ENCODE assay signal across 8 mouse cellular contexts in genomic region chr2:179976295-179976627, GRCm38 (mm10). TPM values are rescaled to one million over a fixed set of nuclear protein-coding genes. Genes with fewer than 3 reads are reported as not detected.
DNase-seq lines count a peak whose midpoint lies in the region; ATAC-seq and TF ChIP-seq lines count a peak whose summit lies in the region.

No protein-coding gene starts in this region.

- H3K27ac ChIP-seq in testis, adult 2 months (ENCODE audit: control insufficient read depth, insufficient read depth, low read depth, low read length), result peak overlapping the region; percentile 90
- H3K27ac ChIP-seq in limb, embryonic 15.5 days, result peak overlapping the region; percentile 98

- H3K9ac ChIP-seq in limb, embryonic 15.5 days, result peak overlapping the region; percentile 75

- H3K36me3 ChIP-seq in erythroblast, embryonic 14.5 days (ENCODE audit: control insufficient read depth), result peaks cover 10% of the 10 kb centered on the region
- H3K36me3 ChIP-seq in testis, adult 2 months (ENCODE audit: control insufficient read depth, insufficient read depth, low read length), result no peaks in the 10 kb centered on the region; the same call in 1 of the 2 replicates
- no peaks in the 10 kb centered on the region for H3K36me3 ChIP-seq in limb, embryonic 15.5 days

- peaks cover 56% of the 10 kb centered on the region for H3K4me1 ChIP-seq in erythroblast, embryonic 14.5 days (ENCODE audit: control insufficient read depth)
- peaks cover 7% of the 10 kb centered on the region for H3K4me1 ChIP-seq in testis, adult 2 months (ENCODE audit: control insufficient read depth, insufficient read depth, low read length)
- H3K4me1 ChIP-seq in limb, embryonic 15.5 days, result peaks cover 39% of the 10 kb centered on the region

- under 1% methylated on average over 42 of the region's 54 CpGs for WGBS in limb, embryonic 15.5 days

- peak overlapping the region; percentile 77 for H3K4me3 ChIP-seq in erythroblast, embryonic 14.5 days (replicated peaks)
- H3K4me3 ChIP-seq in testis, adult 2 months (ENCODE audit: control insufficient read depth, low read depth, low read length), result peak overlapping the region; percentile 98
- H3K4me3 ChIP-seq in limb, embryonic 15.5 days, result peak overlapping the region; percentile 81

- H3K9me3 ChIP-seq in erythroblast, embryonic 14.5 days (ENCODE audit: control insufficient read depth, low read length), result no peaks in the 10 kb centered on the region
- H3K9me3 ChIP-seq in limb, embryonic 15.5 days, result no peaks in the 10 kb centered on the region

- H3K27me3 ChIP-seq in erythroblast, embryonic 14.5 days (ENCODE audit: control insufficient read depth), result peaks cover 12% of the 10 kb centered on the region
- no peaks in the 10 kb centered on the region for H3K27me3 ChIP-seq in testis, adult 2 months (ENCODE audit: control insufficient read depth, insufficient read depth, low read length)
- no peaks in the 10 kb centered on the region for H3K27me3 ChIP-seq in limb, embryonic 15.5 days

- DNase-seq in testis, postnatal 10 days (ENCODE audit: low spot score), result no peak
- no peak for DNase-seq in right cerebral cortex, postnatal 4 days
- DNase-seq in urinary bladder, postnatal 25 days (ENCODE audit: low spot score), result no peak

- ATAC-seq in erythroblast, adult 5-6 weeks (replicated peaks; ENCODE audit: low FRiP score, poor library complexity, severe bottlenecking), result no peak
- ATAC-seq in limb, embryonic 15.5 days (ENCODE audit: insufficient number of reproducible peaks, low FRiP score, low TSS enrichment, low read depth), result no peak; the same call in 1 of the 2 replicates
- ATAC-seq in erythroid progenitor cell, adult 5-6 weeks (replicated peaks; ENCODE audit: low FRiP score, poor library complexity, severe bottlenecking), result no peak

- no peak for TF ChIP-seq POLR2A in testis, adult 2 months (IDR thresholded peaks at IDR 0.05; ENCODE audit: control insufficient read depth, low read depth, low read length)

- H3K4me2 ChIP-seq in limb, embryonic 15.5 days, result peak overlapping the region; percentile 50

- TF ChIP-seq CTCF in testis, adult 2 months (IDR thresholded peaks at IDR 0.05; ENCODE audit: control insufficient read depth, insufficient read depth, insufficient replicate concordance, low read depth, low read length), result no peak

RNA-seq across cellular contexts. Expression of gene Taf4, which starts 0.2 kb away (rescaled TPM):
- polyA plus RNA-seq in erythroblast, embryonic 14.5 days (2012), result 2.2 and 2.6 TPM in 2 replicates
- 11.0 and 12.7 TPM in 2 replicates for total RNA-seq in erythroblast, adult 5-6 weeks (2015; ENCODE audit: low replicate concordance)
- 39.6 and 47.5 TPM in 2 replicates for total RNA-seq in erythroblast, adult 5-6 weeks (2017; ENCODE audit: low replicate concordance)
- polyA plus RNA-seq in testis, adult 2 months (2012; rRNA removed), result 3.6 and 4.2 TPM in 2 replicates
- 2.6 and 2.9 TPM in 2 replicates for polyA plus RNA-seq in limb, embryonic 15.5 days (2015; fragmentation: Nextera tagmentation; extraction: Ambion mirVana)
- total RNA-seq in erythroid progenitor cell, adult 5-6 weeks (2015; ENCODE audit: low replicate concordance), result 51.6 and 57.3 TPM in 2 replicates
- 84.2 and 117 TPM in 2 replicates for total RNA-seq in erythroid progenitor cell, adult 5-6 weeks (2017; ENCODE audit: low replicate concordance)

RNA-seq across cellular contexts. Expression of gene Lsm14b, which starts 48.5 kb away (rescaled TPM):
- 2.3 and 2.5 TPM in 2 replicates for polyA plus RNA-seq in erythroblast, embryonic 14.5 days (2012)
- 1.7 and 7.3 TPM in 2 replicates for total RNA-seq in erythroblast, adult 5-6 weeks (2015; ENCODE audit: low replicate concordance)
- total RNA-seq in erythroblast, adult 5-6 weeks (2017; ENCODE audit: low replicate concordance), result 1.3 and 10.0 TPM in 2 replicates
- polyA plus RNA-seq in testis, adult 2 months (2012; rRNA removed), result 31.8 and 33.7 TPM in 2 replicates
- 3.7 and 8.0 TPM in 2 replicates for polyA plus RNA-seq in limb, embryonic 15.5 days (2015; fragmentation: Nextera tagmentation; extraction: Ambion mirVana)
- total RNA-seq in erythroid progenitor cell, adult 5-6 weeks (2015; ENCODE audit: low replicate concordance), result 6.5 and 7.1 TPM in 2 replicates
- 5.7 and 11.3 TPM in 2 replicates for total RNA-seq in erythroid progenitor cell, adult 5-6 weeks (2017; ENCODE audit: low replicate concordance)
